Mouse (Mus musculus): ENCODE measurements around the gene Wwp2.

DNA sequence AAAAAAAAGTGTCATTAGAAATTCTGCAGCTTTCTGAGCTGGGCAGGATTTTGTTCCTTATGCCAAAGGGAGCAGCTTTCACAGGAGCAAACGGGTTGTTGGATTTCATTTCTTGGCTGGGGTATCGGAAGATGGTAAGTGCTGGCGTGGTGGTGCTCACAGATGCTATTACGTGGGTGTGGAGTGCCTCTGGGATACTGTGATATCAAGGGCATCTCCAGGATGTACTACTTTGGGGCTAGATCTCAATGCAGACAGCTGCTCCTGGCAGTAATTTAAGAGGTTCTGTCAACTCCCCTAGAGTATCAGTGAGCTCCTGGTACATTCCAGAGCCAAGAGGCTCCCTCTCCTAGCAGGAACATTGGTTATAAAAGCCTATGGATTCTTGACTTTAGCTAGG, 110.0 kb downstream of the Wwp2 start:
- TF ChIP-seq EP300 (IDR thresholded peaks at IDR 0.05; ENCODE audit: low read depth in 1 of 2, low read length in 2 of 2) = no peak
- no peak for TF ChIP-seq SIN3A (IDR thresholded peaks at IDR 0.05; ENCODE audit: low read length)
- no peak for TF ChIP-seq POLR2A (IDR thresholded peaks at IDR 0.05; ENCODE audit: control insufficient read depth in 1 of 2, insufficient read depth in 1 of 2, low read depth in 1 of 2, low read length in 2 of 2, poor library complexity in 1 of 2)
- TF ChIP-seq MXI1 (IDR thresholded peaks at IDR 0.05; ENCODE audit: low read depth, low read length) = no peak
- TF ChIP-seq CTCF (IDR thresholded peaks at IDR 0.05 in 2 of 3, conservative IDR thresholded peaks at IDR 0.05 in 1 of 3; ENCODE audit: control insufficient read depth in 1 of 3, insufficient read depth in 1 of 3, low read depth in 2 of 3, low read length in 3 of 3, poor library complexity in 1 of 3, severe bottlenecking in 1 of 3) = no peak

Measured in MEL (cell line).